Mouse (Mus musculus): Measurements from ENCODE around the gene Kat14. TPM values are rescaled to one million over a fixed set of nuclear protein-coding genes. Genes with fewer than 3 reads are reported as not detected.

Gene Kat14
- polyA plus RNA-seq (2015; fragmentation: Nextera tagmentation; extraction: Ambion mirVana), result 36.4 and 36.9 TPM in 2 replicates

DNA sequence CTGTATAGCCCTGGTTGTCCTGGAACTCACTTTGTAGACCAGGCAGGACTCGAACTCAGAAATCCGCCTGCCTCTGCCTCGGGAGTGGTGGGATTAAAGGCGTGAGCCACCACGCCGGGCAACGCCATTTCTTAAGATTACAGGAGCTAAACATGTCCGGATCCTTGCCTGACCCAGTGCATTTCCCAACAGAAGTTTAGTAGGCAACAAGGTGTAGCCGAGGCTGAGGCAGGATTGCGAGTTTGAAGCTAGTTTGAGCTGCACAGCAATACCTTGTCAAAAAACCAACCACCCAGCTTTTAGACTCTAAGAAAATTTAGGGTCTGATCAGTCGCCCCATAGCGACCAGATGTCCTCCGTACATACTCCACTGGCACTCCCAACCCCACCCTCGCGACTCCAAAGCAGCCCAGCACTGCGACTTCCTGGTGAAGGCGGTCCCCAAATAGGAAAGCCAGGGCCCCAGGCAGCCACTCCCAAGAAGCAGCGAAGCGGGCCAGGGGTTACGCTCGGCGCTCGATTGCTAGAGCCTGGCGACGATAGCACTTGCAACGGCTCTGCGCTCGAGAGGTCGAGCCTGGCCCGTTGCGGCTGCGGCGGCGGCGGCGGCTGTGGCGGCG, at the start of gene Kat14, which contains the start of gene Pet117:
Gene Kat14 (plus strand): TSS at position 584 of the 620 bp plus-strand sequence.
Gene Pet117 (plus strand): TSS at position 597 of the 620 bp plus-strand sequence.
- H3K27ac ChIP-seq (ENCODE audit: low read length), result peak within 1 kb of the TSS; percentile 92
- peak within 1 kb of the TSS; percentile 77 for H3K4me3 ChIP-seq (ENCODE audit: low read length)
- 6% methylated on average over 35 of the region's 38 CpGs for WGBS
- ATAC-seq (ENCODE audit: low read depth), result peak; percentile 97
- no peaks in the 10 kb centered on the region for H3K27me3 ChIP-seq (ENCODE audit: control insufficient read depth, insufficient read depth, low read depth, low read length)
- peaks cover 11% of the 10 kb centered on the region for H3K4me1 ChIP-seq (replicated peaks; ENCODE audit: control insufficient read depth, insufficient read depth, low read length)
- no peaks in the 10 kb centered on the region for H3K9me3 ChIP-seq (ENCODE audit: control insufficient read depth, low read length)
- peaks cover 5% of the 10 kb centered on the region; the same call in 1 of the 2 replicates for H3K36me3 ChIP-seq (ENCODE audit: control insufficient read depth, insufficient read depth, low read length)
- peak within 1 kb of the TSS; percentile 81 for H3K9ac ChIP-seq (ENCODE audit: low read length)
- H3K4me2 ChIP-seq (ENCODE audit: low read depth, low read length), result peak within 1 kb of the TSS; percentile 68

DNA sequence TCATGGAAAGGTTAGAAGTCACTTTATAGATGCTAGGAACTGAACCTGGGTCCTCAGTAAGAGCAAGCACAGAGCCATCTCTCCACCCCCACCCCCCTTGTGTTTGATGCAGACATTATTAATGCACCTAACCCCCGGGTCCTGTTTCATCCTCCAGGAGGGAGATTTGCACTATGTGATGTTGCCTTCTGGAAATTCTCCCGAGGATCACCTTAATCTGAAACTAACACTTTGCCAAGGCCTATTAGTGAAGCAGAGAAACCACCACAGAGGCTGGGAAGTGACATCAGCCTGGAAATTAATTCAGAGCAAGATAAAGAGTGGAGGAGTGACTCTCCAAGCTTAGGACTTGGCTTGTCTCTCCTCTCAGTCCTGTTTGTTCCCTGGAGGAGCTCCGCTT, 44.6 kb upstream of the Kat14 start:
- Histone ChIP-seq H3K27ac (ENCODE audit: low read length) (no peak overlapping the region), H3K27me3 (ENCODE audit: control insufficient read depth, insufficient read depth, low read depth, low read length) (peaks cover 1% of the 10 kb centered on the region)

DNA sequence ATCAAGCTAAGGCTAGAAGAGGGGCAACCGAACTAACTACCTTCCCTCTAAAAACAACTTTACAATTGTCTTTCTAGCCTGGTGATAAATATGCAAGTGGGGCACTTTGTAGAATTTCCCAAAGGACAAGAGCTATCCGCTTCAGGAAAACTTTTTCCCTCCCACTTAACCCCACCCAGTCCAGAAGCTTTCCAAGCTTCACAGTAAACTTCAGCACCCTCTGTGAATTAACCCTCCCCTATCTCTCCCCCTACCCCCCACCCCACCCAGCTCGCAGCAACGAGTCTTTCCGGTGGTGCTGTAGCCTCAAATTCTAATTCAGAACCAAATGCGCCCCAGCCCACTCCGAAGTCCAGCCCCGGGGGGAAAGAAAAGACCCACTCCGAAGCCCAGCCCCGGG, 39.3 kb upstream of the Kat14 start:
- H3K36me3 ChIP-seq (ENCODE audit: control insufficient read depth, insufficient read depth, low read length), result no peaks in the 10 kb centered on the region
- no peaks in the 10 kb centered on the region for H3K9me3 ChIP-seq (ENCODE audit: control insufficient read depth, low read length)
- H3K4me1 ChIP-seq (replicated peaks; ENCODE audit: control insufficient read depth, insufficient read depth, low read length), result peaks cover 18% of the 10 kb centered on the region
- 3% methylated on average over 7 of the region's 10 CpGs for WGBS
- H3K4me3 ChIP-seq (ENCODE audit: low read length), result peak overlapping the region; percentile 62
- H3K9ac ChIP-seq (ENCODE audit: low read length), result 0 out of 2 replicates have a peak overlapping the region, but pooled peaks have one; percentile 4
- ATAC-seq (ENCODE audit: low read depth), result no peak
- H3K27ac ChIP-seq (ENCODE audit: low read length), result no peak overlapping the region
- peak overlapping the region; percentile 97 for H3K4me2 ChIP-seq (ENCODE audit: low read depth, low read length)
- peaks cover 38% of the 10 kb centered on the region for H3K27me3 ChIP-seq (ENCODE audit: control insufficient read depth, insufficient read depth, low read depth, low read length)

More for the DNA sequence above, 44.6 kb upstream of the Kat14 start:
- H3K9ac ChIP-seq (ENCODE audit: low read length), result no peak overlapping the region
- H3K9me3 ChIP-seq (ENCODE audit: control insufficient read depth, low read length), result no peaks in the 10 kb centered on the region
- no peaks in the 10 kb centered on the region for H3K4me1 ChIP-seq (replicated peaks; ENCODE audit: control insufficient read depth, insufficient read depth, low read length)
- H3K4me3 ChIP-seq (ENCODE audit: low read length), result no peak overlapping the region
- ATAC-seq (ENCODE audit: low read depth), result no peak
- no peak overlapping the region for H3K4me2 ChIP-seq (ENCODE audit: low read depth, low read length)
- 71% methylated on average over 3 of the region's 3 CpGs for WGBS
- H3K36me3 ChIP-seq (ENCODE audit: control insufficient read depth, insufficient read depth, low read length), result no peaks in the 10 kb centered on the region

DNA sequence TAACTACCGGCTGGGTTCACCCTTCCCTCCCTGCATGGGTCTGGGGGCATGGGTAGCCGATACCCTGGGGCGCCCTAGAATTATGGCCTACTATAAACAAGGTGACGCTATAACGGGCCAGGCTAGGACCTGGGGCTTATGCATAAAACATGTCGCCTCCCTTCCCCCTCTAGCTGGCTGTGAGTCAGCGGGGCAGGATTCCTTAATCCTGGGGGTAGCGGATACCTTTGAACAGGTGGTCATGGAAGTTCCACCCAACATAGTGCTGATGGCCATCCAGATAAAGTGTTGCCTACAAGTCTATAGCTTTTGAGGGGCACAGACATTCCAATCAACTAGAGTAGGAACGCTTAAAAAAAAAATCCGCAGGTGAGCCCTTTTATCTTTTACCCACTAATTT, 38.8 kb upstream of the Kat14 start:
- no peak for ATAC-seq (ENCODE audit: low read depth)
- peaks cover 18% of the 10 kb centered on the region for H3K4me1 ChIP-seq (replicated peaks; ENCODE audit: control insufficient read depth, insufficient read depth, low read length)

DNA sequence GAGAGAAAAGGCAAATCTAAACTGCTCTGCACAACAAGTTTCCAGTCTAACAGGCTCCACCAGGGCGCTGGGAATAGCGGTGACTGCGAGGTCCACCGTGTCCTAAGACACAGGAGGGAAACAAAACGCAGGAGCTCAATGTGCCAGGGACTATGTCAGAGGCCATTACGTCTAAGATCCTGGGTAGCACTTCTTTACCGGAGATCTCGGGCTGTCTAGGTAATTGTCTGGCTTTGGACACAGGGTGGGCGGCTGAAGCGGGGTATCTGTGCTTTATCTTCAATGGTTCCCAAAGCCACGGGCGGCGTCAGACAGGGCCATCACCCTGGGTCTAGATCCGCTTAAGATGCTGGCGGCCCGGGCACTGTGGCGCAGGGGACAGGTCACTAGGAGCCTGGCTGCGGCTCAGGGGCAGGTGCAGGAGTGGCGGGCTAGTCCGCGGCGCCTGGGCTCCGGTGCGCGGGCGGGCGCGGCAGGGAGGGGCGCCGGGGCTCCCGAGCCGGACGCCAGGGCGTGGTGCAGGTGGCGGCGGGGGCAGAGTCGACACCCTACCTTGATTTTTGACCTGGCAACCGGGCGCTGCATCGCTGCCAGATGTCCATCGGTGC, 38.3 kb upstream of the Kat14 start:
- Histone ChIP-seq H3K27ac (ENCODE audit: low read length) (no peak overlapping the region), H3K27me3 (ENCODE audit: control insufficient read depth, insufficient read depth, low read depth, low read length) (peaks cover 43% of the 10 kb centered on the region), H3K4me3 (ENCODE audit: low read length) (peak overlapping the region; percentile 62), H3K36me3 (ENCODE audit: control insufficient read depth, insufficient read depth, low read length) (no peaks in the 10 kb centered on the region), H3K9me3 (ENCODE audit: control insufficient read depth, low read length) (no peaks in the 10 kb centered on the region), H3K4me1 (replicated peaks; ENCODE audit: control insufficient read depth, insufficient read depth, low read length) (peaks cover 18% of the 10 kb centered on the region), H3K9ac (ENCODE audit: low read length) (peak overlapping the region; percentile 66), H3K4me2 (ENCODE audit: low read depth, low read length) (peak overlapping the region; percentile 97)
- peak; percentile 20 for ATAC-seq (ENCODE audit: low read depth)
- WGBS, result 3% methylated on average over 24 of the region's 41 CpGs

More for the DNA sequence above, 38.8 kb upstream of the Kat14 start:
- Histone ChIP-seq H3K36me3 (ENCODE audit: control insufficient read depth, insufficient read depth, low read length) (no peaks in the 10 kb centered on the region), H3K9me3 (ENCODE audit: control insufficient read depth, low read length) (no peaks in the 10 kb centered on the region), H3K27ac (ENCODE audit: low read length) (no peak overlapping the region), H3K4me2 (ENCODE audit: low read depth, low read length) (peak overlapping the region; percentile 97), H3K27me3 (ENCODE audit: control insufficient read depth, insufficient read depth, low read depth, low read length) (peaks cover 42% of the 10 kb centered on the region), H3K4me3 (ENCODE audit: low read length) (peak overlapping the region; percentile 62), H3K9ac (ENCODE audit: low read length) (0 out of 2 replicates have a peak overlapping the region, but pooled peaks have one; percentile 4)
- 5% methylated on average over 10 of the region's 10 CpGs for WGBS

DNA sequence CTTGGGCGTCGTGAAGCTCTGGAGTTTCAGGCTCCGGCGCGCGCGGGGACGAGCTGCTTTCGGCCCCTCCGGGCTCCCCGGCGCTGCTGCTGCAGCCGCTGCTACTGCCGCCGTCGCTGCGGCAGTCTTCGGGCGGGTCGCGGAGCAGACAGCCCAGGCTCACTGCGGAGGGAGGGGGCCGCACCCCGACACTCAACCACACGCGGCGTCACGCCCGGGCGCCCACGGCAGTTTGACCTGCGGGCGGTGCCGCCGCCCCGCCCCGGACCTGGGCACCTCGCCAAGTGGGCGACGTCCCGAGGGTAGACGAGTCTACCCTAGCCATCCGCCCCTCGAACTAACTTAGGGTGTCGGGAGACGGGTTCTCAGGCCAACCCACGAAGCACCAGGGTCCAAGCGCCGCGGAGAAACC, 37.8 kb upstream of the Kat14 start:
- ATAC-seq (ENCODE audit: low read depth), result peak; percentile 56
- WGBS, result 1% methylated on average over 27 of the region's 50 CpGs
- H3K27ac ChIP-seq (ENCODE audit: low read length), result no peak overlapping the region
- peak overlapping the region; percentile 66 for H3K9ac ChIP-seq (ENCODE audit: low read length)
- peaks cover 43% of the 10 kb centered on the region for H3K27me3 ChIP-seq (ENCODE audit: control insufficient read depth, insufficient read depth, low read depth, low read length)
- H3K4me3 ChIP-seq (ENCODE audit: low read length), result peak overlapping the region; percentile 62
- H3K4me2 ChIP-seq (ENCODE audit: low read depth, low read length), result peak overlapping the region; percentile 97
- no peaks in the 10 kb centered on the region for H3K36me3 ChIP-seq (ENCODE audit: control insufficient read depth, insufficient read depth, low read length)
- peaks cover 18% of the 10 kb centered on the region for H3K4me1 ChIP-seq (replicated peaks; ENCODE audit: control insufficient read depth, insufficient read depth, low read length)
- H3K9me3 ChIP-seq (ENCODE audit: control insufficient read depth, low read length), result no peaks in the 10 kb centered on the region

DNA sequence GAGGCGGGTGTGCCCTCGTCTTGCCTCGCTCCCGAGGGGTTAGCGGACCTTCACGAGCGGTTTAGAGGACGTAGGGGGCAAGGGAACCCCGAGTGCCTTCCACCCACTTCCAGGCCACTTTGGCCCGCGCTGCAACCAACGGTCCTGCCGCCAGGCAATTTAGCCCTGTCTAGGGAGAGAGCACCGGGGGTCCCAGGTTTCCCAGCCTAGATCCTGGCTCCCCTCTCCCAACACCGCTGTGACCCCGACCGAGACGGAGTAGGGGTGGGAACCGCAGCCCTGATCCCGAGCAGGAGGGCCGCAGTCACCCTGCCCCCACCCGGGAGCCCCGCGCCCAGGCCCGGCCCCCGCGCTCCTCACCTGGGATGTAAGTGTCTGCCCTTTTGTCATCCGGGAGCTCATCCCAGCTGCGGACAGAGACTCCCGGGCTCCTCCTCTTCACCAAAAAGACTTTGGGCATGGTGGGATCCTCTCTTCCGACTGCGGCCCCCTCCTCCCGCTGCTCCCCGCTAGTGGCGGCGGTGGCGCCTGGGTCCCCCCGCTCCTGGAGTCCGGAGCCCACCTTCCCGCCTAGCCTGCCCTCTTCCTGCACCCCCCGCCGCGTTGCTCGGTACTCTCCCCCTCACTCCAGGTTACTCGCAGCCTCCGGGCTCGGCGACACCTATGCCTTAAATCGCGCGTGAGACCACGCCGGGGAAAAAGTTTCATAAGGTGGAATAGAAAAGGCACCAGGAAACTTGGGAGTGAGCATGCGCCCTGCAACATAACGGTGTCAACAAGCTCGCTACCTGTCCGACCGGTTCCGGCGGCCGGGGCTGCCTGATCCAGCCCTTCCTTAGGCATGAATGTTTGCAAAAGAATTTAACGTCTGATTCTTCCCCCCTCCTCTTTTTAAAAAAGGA, 37.1 kb upstream of the Kat14 start, which contains the start of gene Ovol2:
Gene Ovol2 (minus strand): TSS at position 746 of the 902 bp plus-strand sequence.
- ATAC-seq (ENCODE audit: low read depth), result peak; percentile 78
- WGBS, result under 1% methylated on average over 62 of the region's 62 CpGs

DNA sequence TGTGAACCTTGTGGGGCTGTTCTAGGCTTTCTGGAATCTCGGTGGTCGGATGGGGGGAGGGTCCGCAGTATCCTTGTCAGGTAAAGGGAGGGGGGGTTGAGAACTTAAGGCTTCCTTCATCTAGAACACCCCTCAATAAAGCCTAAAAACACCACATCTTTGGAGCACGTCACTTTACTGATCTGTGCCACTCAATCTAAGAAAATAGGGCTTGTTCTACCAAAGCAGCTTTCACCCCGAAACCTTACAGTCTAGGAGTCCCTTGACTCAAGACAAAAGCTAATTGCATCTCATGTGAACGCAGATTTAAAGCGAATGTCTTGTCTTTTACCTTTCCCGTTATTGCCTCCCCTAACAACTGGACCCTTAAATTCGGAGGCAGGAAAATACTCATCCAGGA, 36.3 kb upstream of the Kat14 start:
- 0 out of 2 replicates have a peak overlapping the region, but pooled peaks have one; percentile 20 for H3K9ac ChIP-seq (ENCODE audit: low read length)
- ATAC-seq (ENCODE audit: low read depth), result no peak
- WGBS, result 5% methylated on average over 9 of the region's 9 CpGs
- H3K4me3 ChIP-seq (ENCODE audit: low read length), result peak overlapping the region; percentile 62
- no peaks in the 10 kb centered on the region for H3K36me3 ChIP-seq (ENCODE audit: control insufficient read depth, insufficient read depth, low read length)
- no peaks in the 10 kb centered on the region for H3K9me3 ChIP-seq (ENCODE audit: control insufficient read depth, low read length)
- H3K27ac ChIP-seq (ENCODE audit: low read length), result 0 out of 2 replicates have a peak overlapping the region, but pooled peaks have one; percentile 46
- H3K4me1 ChIP-seq (replicated peaks; ENCODE audit: control insufficient read depth, insufficient read depth, low read length), result peaks cover 18% of the 10 kb centered on the region
- peaks cover 43% of the 10 kb centered on the region for H3K27me3 ChIP-seq (ENCODE audit: control insufficient read depth, insufficient read depth, low read depth, low read length)
- H3K4me2 ChIP-seq (ENCODE audit: low read depth, low read length), result peak overlapping the region; percentile 97

More for the DNA sequence above, 37.1 kb upstream of the Kat14 start, which contains the start of gene Ovol2:
- Histone ChIP-seq H3K9me3 (ENCODE audit: control insufficient read depth, low read length) (no peaks in the 10 kb centered on the region), H3K9ac (ENCODE audit: low read length) (peak within 1 kb of the TSS; percentile 66), H3K4me3 (ENCODE audit: low read length) (peak within 1 kb of the TSS; percentile 62), H3K4me1 (replicated peaks; ENCODE audit: control insufficient read depth, insufficient read depth, low read length) (peaks cover 18% of the 10 kb centered on the region), H3K4me2 (ENCODE audit: low read depth, low read length) (peak within 1 kb of the TSS; percentile 97), H3K36me3 (ENCODE audit: control insufficient read depth, insufficient read depth, low read length) (no peaks in the 10 kb centered on the region), H3K27me3 (ENCODE audit: control insufficient read depth, insufficient read depth, low read depth, low read length) (peaks cover 43% of the 10 kb centered on the region), H3K27ac (ENCODE audit: low read length) (peak within 1 kb of the TSS; percentile 64)

Data from lung, embryonic 16.5 days (tissue).